Mouse (Mus musculus) macrophage (primary cell): ENCODE data around the gene Gm20604. TPM values are rescaled to one million over a fixed set of nuclear protein-coding genes. Genes with fewer than 3 reads are reported as not detected.

Experiments used
- H3K27ac ChIP-seq: fragments of 350-480 bp; formaldehyde crosslinking; 2 replicates; pipeline ENCODE4 v1.9.0; 2021
- H3K36me3 ChIP-seq: fragments of 350-480 bp; formaldehyde crosslinking; 2 replicates; pipeline ENCODE4 v1.9.0; 2021; ENCODE audit errors: inconsistent target
- H3K4me3 ChIP-seq: fragments of 350-480 bp; formaldehyde crosslinking; 2 replicates; pipeline ENCODE4 v1.9.0; 2021; ENCODE audit errors: inconsistent target
- H3K79me2 ChIP-seq: fragments of 350-480 bp; formaldehyde crosslinking; 2 replicates; pipeline ENCODE4 v1.9.0; 2021; ENCODE audit errors: inconsistent target
- WGBS: methylation state at CpG from one replicate; pipeline ENCODE4 v1.1.7; 2026; ENCODE audit warnings: inconsistent platforms; ENCODE audit not compliant: missing documents; 5-methylcytosine and 5-hydroxymethylcytosine counted together
- polyA plus RNA-seq: library from polyadenylated mRNA; stranded (reverse); fragments of 250-400 nt; gene quantifications from 3 replicates; pipeline ENCODE4 v1.2.4, GENCODE M21; 2018; ENCODE audit warnings: inconsistent platforms

Gm20604 gene
- polyA plus RNA-seq, 1 experiment from 2014 or later, result 4.5 TPM

DNA sequence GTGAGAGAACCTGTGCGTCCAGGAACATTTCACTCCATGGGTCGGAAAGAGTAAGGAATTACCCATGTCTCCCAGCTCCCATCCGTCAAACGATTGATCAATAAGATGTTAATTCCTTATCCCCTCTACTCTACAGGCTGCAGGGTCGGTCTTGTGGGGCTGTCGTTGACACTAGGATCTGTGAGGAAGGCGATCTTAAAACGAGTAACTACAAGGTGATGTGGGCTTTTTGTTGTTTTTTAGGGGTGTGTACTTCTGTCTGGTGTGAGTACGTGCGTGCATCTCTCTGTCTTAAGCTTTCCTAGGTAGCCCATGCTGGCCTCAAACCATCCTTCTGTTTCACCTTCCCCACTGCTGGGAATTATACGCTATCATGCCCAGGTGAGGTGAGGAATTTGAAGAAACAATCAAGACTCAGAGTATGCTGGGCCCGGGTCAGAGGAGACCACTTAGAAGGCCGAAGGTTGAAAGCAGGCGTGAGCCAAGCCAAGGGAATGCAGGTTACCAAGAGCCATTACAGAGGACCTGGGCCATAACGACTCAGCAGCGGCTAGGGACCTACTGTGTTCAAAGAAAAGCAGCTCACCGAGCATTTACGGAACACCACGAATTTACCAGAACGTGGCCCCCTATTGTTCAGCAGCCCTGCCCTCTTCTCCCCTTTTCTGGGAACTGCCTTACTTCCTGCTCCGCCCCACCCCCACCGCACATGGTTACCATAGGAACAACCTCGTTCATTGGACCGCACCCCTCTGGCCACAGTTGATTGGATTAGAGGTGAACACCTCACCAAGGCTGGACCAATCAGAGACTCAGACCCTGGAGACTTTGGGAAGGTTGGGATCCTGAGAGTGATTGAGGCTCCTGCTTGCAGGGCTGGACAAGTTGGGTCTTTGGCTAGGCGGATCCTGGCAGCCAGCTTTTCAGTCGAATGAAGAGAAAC, 28.3 kb downstream of the Gm20604 start:
- H3K36me3 ChIP-seq, result no peaks in the 10 kb centered on the region
- no peaks in the 10 kb centered on the region for H3K79me2 ChIP-seq
- no peak overlapping the region for H3K27ac ChIP-seq
- H3K4me3 ChIP-seq, result no peak overlapping the region
- 54% methylated on average over 26 of the region's 26 CpGs for WGBS

DNA sequence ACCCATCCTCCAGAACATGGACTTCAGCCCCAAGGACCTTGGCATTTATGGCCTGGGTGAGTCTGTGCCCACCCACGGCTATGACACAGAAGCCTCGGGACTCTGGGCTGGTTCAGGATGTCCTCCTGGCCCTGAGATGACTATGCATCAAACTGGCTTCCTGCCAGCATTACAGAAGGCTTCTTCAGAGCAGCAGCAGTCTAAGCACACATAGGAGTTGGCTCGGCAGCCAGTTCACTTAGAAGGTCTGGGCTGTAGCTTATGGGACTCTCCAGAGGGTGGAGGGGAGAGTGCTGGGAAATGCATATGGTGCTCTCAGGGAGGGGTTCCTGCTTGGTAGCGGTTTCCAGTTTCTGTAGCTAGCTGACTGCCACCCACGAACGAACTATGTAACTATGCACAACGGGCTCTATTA, 32.7 kb downstream of the Gm20604 start:
- Histone ChIP-seq H3K27ac (no peak overlapping the region), H3K79me2 (no peaks in the 10 kb centered on the region), H3K36me3 (no peaks in the 10 kb centered on the region), H3K4me3 (no peak overlapping the region)
- WGBS, result 81% methylated on average over 7 of the region's 7 CpGs

DNA sequence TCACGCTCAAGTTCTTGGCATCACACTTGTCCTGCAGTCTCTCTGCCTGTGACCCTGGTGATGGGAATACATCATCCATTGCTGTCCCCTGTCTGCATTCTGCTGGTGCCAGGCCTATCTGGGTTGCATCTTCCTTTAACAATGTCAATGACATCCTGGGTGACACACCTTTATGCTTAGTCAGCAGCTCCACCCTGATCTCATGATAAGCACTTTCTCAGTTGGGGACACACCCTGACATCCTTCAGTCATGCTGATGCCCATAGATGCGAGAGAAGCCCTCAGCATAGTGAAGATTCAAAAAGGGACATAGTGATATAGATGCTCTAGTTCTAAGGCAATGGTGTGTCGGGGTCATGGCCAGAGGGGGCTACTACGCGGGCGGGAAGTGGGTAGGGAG, 33.3 kb downstream of the Gm20604 start:
- WGBS, result 96% methylated on average over 6 of the region's 6 CpGs
- H3K36me3 ChIP-seq, result no peaks in the 10 kb centered on the region
- H3K79me2 ChIP-seq, result no peaks in the 10 kb centered on the region
- no peak overlapping the region for H3K4me3 ChIP-seq
- H3K27ac ChIP-seq, result no peak overlapping the region

DNA sequence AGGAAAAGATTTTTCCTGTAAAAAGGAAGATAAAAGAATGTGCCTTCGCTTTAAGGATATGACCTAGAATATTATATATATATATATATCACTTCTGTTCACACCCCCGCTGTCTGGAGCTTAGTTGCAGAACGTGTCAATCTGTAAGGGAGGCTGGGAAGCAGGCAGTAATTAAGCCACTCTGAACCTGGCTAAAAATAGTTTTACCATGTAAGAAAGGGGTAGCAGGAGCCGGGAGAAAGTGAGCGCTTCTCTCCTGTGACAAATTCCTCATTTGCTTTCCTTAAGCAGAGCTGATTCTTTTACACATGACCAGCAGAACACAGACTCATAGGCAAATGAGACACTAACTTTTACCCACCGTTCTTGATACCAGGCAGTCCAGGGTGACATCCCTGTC, 34.6 kb downstream of the Gm20604 start:
- no peaks in the 10 kb centered on the region for H3K36me3 ChIP-seq
- H3K27ac ChIP-seq, result no peak overlapping the region
- WGBS, result 33% methylated on average over 4 of the region's 6 CpGs
- no peaks in the 10 kb centered on the region for H3K79me2 ChIP-seq
- H3K4me3 ChIP-seq, result no peak overlapping the region

DNA sequence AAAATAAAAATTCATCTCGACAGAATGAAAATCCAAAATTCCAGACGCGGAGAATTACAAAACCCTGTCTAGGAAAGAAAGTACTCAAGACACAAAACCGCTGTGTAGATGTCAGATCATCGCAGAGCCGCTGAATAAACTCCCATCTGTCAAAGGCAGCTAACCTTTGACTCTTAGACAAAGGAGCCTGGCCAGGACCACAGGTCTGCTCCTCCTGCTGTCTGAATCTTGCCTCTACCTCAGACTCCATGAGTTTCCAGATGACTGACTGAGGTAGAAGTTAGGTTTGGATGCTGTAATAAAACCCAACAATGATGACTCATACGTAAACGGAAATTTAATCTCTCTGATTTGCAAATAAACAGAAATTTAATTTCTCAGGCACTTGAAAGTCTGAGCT, 35.5 kb downstream of the Gm20604 start:
- no peaks in the 10 kb centered on the region for H3K36me3 ChIP-seq
- H3K4me3 ChIP-seq, result no peak overlapping the region
- no peaks in the 10 kb centered on the region for H3K79me2 ChIP-seq
- no peak overlapping the region for H3K27ac ChIP-seq
- 94% methylated on average over 8 of the region's 8 CpGs for WGBS

DNA sequence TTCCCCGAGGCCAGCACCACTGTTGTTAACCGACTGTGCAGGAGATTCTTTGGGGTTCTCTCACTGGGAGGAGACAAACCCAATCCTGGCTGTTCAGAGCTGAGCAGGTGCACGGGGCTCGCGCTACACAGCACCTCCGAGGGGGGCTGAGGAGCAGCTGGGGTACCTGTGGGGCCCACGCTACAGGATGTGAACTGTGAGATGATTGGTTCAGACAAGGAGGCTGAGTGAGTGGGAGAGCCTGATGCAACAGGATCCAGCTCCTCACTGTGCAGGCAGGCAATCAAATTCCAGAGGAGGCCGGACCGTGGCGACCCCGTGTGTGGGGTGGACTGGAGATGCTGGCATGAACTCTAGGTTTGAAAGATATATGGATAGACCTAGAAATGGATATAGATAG, 36.0 kb downstream of the Gm20604 start:
- WGBS, result 90% methylated on average over 11 of the region's 11 CpGs
- Histone ChIP-seq H3K36me3 (no peaks in the 10 kb centered on the region), H3K4me3 (no peak overlapping the region), H3K79me2 (no peaks in the 10 kb centered on the region), H3K27ac (no peak overlapping the region)

DNA sequence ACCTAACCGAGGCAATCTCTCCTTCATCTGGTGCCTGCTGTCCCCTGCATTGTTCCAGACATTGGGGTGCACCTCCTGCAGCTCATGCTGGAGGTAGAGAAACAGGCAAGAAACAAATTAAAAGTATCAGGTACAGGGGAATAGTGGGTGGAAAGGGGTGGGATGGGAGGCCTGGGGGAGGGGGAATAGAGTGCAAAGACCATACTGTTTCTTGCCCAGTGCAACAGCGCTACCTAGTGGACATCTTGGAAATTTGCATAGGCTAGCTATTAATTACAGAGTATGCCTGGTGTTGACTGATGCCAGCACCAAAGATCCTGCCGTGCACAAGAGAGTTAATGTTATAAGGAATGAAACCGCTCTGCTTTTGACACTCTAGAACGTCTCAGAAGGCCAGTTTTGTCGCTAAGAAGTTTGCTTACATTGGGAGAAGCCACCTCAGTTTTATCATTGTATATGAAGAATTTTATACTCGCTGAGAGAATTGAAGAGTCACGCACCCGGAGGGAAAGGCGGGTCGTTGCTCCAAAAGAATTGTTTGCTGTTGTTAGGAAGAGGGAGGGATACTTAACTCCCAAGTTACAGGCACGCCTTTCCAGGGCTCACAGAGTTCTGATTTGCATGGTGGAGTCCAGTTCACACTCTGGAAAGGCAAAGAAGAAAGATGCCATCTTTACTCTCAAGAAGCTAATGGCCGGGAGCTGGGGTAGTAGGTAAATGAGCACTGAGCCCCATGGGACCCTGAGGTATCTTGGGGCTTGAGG, 38.7 kb downstream of the Gm20604 start:
- Histone ChIP-seq H3K79me2 (no peaks in the 10 kb centered on the region), H3K36me3 (no peaks in the 10 kb centered on the region), H3K27ac (no peak overlapping the region), H3K4me3 (no peak overlapping the region)
- 59% methylated on average over 13 of the region's 13 CpGs for WGBS

DNA sequence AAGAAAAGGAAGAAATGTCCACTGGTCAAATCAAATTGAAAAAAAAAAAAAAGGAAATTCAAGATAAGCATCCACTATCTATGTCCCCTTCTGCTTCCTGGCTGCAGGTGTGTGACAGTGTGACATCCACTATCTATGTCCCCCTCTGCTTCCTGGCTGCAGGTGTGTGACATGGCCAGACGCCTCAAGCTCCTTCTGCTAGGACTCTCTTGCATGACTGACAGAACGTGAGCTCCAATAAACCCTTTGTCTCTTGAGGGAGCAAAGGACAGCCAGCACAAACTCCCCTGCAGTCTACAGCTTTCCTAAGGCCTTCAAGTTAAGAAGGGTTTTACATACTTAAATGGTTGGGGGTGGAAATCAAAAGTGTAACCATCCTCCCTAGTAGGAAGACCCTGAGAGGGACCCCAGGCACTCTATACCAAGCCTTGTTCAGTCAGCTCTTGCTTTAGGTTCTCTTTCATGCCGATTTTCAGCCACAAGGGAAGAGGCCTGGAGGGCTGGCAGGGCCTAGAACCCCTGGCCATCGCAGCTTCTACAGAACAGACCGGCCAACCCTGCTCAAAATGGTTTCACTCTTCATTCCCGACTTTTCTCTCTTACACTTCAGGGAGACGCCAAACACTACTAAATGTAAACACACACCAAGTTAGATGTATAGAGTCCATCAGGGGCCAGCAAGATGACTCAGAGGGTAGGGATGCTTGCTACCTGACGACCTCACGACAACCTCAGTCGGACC, 43.6 kb downstream of the Gm20604 start:
- WGBS, result 95% methylated on average over 9 of the region's 10 CpGs
- Histone ChIP-seq H3K36me3 (no peaks in the 10 kb centered on the region), H3K4me3 (no peak overlapping the region), H3K79me2 (no peaks in the 10 kb centered on the region), H3K27ac (no peak overlapping the region)

DNA sequence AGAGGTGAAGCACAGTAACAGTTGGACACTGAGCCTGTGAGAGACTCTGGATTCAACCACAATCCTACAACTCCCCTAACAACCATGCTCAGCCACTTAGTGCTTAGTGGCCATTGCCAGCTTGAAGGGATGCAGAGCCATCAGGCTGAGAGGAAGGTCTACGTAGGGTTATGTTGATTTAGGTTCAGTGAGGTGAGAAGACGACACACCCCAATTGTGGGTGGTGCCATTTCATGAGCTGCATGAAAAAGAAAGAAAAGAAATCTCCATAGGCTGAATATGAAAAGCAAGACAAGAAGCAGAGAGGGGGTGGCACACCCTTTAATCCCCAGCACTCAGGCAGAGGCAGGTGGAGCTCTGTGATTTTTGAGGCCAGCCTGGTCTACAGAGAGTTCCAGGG, 44.4 kb downstream of the Gm20604 start:
- Histone ChIP-seq H3K79me2 (no peaks in the 10 kb centered on the region), H3K27ac (no peak overlapping the region), H3K36me3 (no peaks in the 10 kb centered on the region), H3K4me3 (no peak overlapping the region)
- WGBS, result 96% methylated on average over 2 of the region's 2 CpGs

DNA sequence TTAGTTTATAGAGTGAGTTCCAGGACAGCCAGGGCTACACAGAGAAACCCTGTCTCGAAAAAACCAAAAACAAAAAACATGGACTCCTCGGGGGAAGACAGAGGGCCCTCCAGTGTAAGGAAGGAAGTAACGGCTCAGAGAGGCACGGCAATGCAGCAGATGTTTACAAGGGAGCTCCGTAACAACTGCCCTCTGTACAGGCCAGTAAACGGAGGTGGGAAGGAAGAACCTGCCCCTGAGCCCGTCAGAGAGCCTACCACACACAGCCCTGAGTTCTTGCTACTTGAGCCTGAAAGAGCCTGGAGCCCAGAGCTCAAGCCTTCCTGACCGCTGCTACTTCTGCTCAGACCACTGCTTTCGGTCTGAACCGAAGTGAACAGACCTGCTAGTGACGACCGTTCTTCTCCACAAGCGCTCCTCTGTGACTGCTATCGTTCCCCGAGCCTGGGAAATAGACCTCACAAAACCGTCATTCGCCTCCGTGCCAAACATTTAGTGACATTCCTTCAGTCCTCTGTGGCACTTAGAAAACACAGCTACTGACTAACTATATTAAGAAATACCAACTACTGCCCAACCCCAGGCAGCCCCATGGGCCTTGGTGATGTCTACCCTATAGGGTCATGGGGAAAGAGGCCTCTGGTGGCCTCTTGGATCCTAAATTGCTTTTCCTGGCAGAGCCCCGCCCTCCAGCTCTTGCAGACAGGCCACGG, 45.2 kb downstream of the Gm20604 start:
- Histone ChIP-seq H3K27ac (no peak overlapping the region), H3K79me2 (no peaks in the 10 kb centered on the region), H3K36me3 (no peaks in the 10 kb centered on the region), H3K4me3 (no peak overlapping the region)
- WGBS, result 41% methylated on average over 20 of the region's 20 CpGs

DNA sequence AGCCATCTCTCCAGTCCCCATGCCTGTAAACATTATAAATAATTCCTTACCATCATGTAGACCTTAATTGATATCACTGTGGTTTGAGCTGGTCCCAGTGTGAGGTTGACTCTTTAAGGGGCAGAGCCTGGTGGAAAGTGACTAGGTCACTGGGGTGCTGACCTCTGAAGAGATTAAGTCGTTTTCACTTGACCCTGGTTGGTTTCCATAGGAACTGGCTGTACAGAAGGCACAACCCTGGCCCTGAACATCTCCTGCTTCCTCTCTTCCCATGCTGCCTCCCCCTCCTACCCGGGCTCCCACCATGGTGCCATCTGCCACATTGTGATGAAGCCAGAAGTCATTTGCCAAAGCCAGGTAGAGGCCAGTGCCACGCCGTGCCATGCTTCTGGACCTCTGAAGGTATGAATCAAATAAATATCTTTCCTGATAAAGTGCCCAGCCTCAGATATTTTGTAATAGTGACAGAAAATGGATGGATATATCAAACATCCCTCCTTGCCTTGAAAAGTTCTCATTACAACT, 47.6 kb downstream of the Gm20604 start:
- WGBS, result 81% methylated on average over 4 of the region's 4 CpGs
- Histone ChIP-seq H3K4me3 (no peak overlapping the region), H3K36me3 (no peaks in the 10 kb centered on the region), H3K27ac (no peak overlapping the region), H3K79me2 (no peaks in the 10 kb centered on the region)

DNA sequence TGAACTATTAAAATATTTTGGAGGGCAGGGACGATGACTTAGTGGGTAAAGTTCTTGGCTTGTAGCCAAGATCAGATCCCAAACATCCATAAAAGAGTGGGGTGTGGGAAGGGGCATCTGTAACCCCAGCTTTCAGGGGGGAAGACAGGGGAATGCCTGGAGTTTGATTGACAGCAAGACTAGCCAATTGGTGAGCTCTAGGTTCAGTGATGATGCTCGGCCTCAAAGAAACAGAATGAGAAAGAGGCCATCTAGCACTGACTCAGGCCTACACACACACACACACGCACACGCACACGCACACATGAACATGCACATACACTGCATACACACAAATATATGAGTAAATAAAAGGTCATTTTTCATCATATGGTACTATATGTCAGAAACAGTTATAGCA, 48.6 kb downstream of the Gm20604 start:
- Histone ChIP-seq H3K36me3 (no peaks in the 10 kb centered on the region), H3K4me3 (no peak overlapping the region), H3K27ac (no peak overlapping the region), H3K79me2 (no peaks in the 10 kb centered on the region)
- 91% methylated on average over 5 of the region's 5 CpGs for whole genome bisulfite sequencing

DNA sequence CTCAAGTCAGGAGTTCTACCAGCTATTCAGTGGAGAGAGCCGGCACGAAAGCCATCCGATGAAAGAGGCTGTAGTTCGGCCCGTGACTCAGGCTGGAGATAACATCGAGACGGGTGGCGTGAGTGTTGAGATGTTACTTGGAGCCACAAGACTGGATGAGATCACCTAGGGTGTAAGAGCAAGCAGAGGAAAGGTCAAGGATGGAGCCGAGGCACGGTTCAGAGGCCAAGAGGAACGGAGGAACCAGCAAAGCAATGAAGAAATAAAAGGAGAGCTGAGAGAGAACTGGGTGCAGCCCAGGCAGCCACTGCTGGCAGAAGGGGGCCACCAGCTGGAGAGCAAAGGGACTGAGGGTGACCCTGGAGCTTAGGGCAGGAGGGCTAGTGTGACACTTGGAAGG, 50.3 kb downstream of the Gm20604 start:
- Histone ChIP-seq H3K27ac (no peak overlapping the region), H3K4me3 (no peak overlapping the region), H3K36me3 (no peaks in the 10 kb centered on the region), H3K79me2 (peaks cover 9% of the 10 kb centered on the region; the same call in 1 of the 2 replicates)
- WGBS, result 75% methylated on average over 8 of the region's 11 CpGs
